Mouse (Mus musculus): Measurements from ENCODE around the gene A1cf.

The A1cf gene

DNA sequence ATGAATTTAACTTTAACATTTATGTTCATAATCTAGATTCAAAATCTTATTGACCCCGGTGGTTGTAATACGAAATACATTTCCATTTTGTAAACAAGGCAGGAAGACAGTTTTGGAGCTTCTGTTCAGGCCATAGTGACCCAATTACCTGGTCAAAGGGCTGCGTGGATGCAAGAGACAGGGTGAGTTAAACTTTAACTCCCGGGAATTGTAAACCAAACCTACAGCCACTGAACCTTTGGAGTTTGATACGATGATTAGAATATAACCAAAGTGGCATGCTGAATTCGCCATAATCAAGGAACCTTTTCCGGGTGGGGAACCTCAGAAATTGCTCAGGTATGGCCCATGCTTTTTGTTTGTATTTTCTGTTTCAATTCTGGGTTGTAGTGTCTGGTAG, at the start of gene A1cf:
Gene A1cf, plus strand, starts transcription at position 244 of the 400 bp plus-strand sequence.
- no peak for DNase-seq

DNA sequence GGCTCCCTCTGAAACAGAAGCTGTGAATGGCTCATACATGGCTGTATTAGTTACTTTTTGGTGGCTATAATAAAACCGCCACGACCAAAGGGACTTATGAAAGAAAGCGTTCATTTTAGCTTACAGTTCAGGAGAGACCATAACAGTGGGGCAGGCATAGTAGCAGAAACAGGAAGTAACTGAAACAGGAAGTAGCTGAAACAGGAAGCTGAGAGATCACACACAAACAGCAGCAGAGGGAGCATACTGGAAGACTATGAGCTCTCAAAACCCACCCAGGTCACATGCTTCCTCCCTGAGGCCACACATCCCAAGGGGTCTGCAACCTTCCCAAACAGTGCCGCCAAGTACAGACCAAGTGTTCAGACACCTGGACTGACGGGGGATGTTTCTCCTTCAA, 34.3 kb upstream of the A1cf start:
- DNase-seq: no peak

- no peak for DNase-seq
Observed at GRCm38 (mm10) chr19:31861909-31862308, 6.7 kb upstream of the A1cf start.

- DNase-seq: no peak
Observed at GRCm38 (mm10) chr19:31862512-31863249, 5.9 kb upstream of the A1cf start.

GRCm38 (mm10) chr19:31865451-31865850, 3.1 kb upstream of the A1cf start:
- no peak for DNase-seq

- no peak for DNase-seq
Observed at GRCm38 (mm10) chr19:31868076-31868475, 488 bp upstream of the A1cf start.

DNA sequence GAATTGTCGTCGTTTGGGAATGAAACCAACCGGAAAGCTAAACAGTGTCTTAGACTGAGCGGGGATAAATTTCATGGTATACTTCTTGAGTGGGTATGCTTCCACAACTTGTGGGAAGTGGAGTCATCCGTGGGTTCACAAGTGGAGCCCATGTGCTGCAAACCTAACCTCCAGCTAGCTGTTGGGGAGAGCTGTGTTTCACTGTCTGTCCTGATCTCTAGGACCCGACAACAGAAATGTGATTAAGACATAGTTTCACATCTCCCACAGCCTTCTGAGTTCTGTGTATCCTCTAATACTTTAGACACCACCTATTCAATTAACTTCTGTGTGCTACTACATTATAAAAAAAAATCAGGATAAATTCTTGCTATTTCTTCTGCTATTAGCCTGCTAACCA, 407 bp downstream of the A1cf start:
- no peak for DNase-seq

DNA sequence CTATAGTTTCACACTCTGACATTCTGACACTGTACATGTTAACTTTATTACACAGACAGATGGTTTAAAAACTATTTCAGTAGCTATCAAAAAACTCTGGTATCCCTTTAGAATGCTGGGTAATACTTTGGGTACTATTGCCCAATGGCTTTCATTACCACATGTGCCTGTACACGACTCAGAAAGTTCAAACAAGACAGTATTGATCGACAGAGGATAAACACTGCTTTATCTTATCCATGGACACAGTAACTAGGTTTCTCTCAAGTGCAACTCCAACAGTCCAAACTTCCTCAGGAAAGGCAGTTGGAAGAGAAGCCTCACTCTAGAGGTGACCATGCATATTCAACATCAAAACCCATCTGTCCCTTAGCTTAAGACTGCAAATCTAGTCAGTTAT, 2.8 kb downstream of the A1cf start:
- no peak for DNase-seq

DNA sequence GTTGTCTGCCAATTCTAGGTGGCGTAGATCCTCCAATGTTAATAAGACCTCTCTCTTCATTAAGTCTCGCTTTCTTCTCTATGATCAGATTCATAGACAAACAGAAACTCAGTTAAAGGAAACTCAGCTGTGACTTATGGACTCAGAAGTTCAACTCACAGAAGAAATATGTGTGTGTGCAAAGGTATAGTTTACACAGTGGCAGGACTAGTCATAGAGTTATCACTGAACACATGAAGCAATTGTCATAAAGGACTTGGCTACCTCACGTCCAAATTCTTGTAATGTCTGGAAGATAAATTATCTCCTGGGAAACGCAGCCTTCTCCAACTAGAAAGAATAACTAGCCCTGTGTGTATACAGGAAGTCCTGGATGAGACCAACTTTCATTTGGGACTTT, 9.4 kb downstream of the A1cf start:
- no peak for DNase-seq

- DNase-seq: no peak
Observed at GRCm38 (mm10) chr19:31884594-31884993, 16.0 kb downstream of the A1cf start.

DNA sequence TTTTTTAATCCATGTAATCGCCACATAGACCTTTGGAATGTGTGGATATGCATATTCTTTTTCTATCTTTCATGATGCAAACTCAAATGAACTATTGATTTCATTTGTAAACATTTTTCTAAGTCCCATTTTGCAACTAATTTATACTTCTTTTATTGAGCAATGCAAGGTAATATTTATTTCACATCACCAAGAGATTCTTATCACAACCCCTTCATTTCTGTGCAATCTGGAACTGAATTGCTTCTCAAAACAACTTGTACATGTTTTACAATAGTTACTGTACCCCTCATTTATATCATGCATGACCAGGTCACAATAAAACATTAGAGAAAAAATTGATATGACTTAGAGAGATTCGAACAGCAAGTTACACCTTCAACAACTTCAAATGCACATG, 18.7 kb downstream of the A1cf start:
- DNase-seq: no peak

GRCm38 (mm10) chr19:31889988-31890387, 21.4 kb downstream of the A1cf start:
- DNase-seq: no peak

- DNase-seq: no peak
Observed at GRCm38 (mm10) chr19:31891001-31891893, 22.7 kb downstream of the A1cf start.

DNA sequence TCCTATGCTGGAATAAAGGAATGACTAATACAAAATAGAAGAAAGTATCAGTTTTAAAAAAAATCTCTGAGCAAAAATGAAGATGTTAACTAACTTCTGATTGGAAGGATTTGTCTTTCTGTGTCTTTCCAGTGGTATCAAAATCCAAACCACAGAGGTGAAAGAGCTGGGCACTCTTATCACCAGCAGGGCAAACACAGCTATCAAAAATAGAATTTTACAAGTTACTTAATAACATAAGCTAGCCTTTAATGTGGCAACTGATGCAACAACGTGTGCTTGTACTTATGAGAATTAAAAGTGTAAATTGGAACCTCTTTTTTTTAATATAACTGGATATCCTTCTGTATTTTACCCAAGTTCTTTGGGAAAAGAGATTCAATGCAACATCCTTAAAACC, 27.4 kb downstream of the A1cf start:
- DNase-seq: no peak

GRCm38 (mm10) chr19:31896711-31897110, 28.1 kb downstream of the A1cf start:
- no peak for DNase-seq

DNA sequence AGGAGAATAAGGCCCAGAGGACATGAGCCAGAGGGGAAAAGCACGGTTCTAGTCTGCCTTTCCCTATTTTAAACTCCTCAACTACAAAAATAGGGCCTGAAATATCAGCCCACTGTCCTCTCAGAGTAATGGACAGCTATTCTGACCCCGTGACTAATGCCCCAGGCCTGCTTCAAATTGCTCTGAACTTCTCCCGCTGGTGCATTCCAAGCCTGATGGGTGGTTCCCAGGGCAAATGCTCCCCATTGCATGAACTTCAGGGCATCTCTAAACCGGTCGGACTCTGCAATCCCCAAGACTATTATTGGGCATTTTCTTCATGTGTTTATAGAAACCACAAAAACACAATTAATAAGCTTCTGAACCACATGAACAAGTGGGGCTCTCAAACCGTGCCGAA, 37.1 kb downstream of the A1cf start:
- no peak for DNase-seq

DNA sequence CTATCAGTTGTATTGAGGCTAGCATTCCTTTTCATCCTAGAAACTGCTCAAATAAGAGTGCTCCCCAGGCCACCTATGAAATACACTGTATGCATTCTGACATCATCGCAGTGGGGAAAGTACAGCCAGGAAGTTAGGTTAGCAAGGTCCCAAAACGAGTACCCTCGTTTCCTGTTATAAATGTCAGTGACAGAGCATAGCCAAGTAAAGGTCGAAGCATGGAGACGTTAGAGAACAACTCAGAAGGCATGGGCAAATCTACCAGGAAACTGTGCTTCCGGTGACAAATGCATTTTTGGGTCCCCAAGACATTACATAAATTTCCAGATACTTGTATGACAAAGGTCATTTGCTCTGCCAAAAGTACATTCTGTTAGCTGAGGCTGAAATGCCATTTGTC, 41.9 kb downstream of the A1cf start:
- DNase-seq: no peak

DNA sequence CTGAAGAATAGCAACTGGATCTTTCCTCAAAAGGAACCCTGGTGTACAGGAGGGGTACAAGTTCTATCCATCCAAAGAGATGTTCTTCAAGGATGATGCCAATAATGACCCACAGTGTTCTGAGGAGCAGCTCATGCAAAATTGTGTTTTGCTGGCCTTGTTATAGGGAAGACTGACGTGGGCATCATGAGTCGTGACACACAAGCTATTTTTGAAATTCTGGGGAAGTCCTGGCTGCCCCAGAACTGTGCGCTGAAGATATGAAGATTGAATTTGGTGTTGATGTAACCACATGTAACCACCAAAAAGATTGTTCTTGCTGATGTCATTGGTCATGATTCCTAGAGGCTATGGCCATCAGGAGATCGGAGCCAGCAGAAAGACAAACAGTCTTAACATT, 45.4 kb downstream of the A1cf start:
- DNase-seq: no peak

- DNase-seq: no peak
Observed at GRCm38 (mm10) chr19:31920357-31920756, 51.8 kb downstream of the A1cf start.

DNA sequence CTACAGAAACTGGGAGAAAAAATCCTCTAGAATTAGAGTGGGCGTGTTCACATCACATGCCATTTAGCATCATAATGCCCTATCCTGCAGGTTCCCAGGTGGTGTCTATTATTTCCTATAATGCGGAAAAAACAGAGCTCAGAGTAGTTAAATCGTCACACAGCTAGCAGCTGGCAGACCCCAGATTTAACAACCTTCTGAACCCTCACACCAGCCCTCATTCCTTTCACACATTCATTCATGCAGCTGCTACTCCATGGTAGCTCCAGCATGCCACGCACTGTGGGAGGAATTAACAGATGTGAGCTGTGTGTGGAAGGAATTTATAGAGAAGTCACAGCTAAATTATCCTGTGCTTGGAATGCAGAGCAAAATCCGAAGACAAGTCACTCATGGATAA, 53.3 kb downstream of the A1cf start:
- DNase-seq: no peak

- no peak for DNase-seq
Observed at GRCm38 (mm10) chr19:31923615-31924352, 55.2 kb downstream of the A1cf start.

- DNase-seq: no peak
Observed at GRCm38 (mm10) chr19:31950793-31951489, 82.4 kb downstream of the A1cf start.

GRCm38 (mm10) chr19:31953799-31954198, 85.2 kb downstream of the A1cf start:
- DNase-seq: no peak

Data from cerebellum, postnatal 25 days (tissue).